Mouse (Mus musculus): ENCODE measurements at regions not wholly inside any gene's neighbourhood (a gene's known extent, or its start where the extent isn't known, plus 50 kb on each side); places are given as distances from the start of the nearest gene placed in this dataset.

DNA sequence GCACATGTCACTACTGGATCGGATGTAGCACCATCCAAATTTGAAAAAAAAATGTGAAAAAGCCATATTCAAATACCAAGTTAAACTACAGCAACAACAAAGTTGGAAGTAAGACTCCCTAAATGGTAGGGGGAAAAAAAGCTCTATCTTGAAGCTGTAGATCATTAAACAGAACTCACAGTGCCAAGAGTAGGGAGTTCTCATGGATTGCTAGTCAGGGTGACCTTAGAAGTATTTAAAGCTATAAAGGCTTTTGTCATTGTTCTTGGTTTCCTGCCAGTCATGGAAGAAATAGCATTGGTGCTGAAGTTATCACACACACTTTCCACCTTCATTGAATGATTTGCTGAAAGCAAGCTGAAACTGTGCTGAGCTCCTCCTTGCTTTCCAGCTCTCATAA, 1122.1 kb downstream of the Adgrl3 start:
- TF ChIP-seq CTCF (conservative IDR thresholded peaks at IDR 0.05; ENCODE audit: low read length) (no peak), NANOG (IDR thresholded peaks at IDR 0.05; ENCODE audit: borderline replicate concordance, low read length) (no peak)
